Mouse (Mus musculus): ENCODE data around the gene Abca2.

Gene Abca2

DNA sequence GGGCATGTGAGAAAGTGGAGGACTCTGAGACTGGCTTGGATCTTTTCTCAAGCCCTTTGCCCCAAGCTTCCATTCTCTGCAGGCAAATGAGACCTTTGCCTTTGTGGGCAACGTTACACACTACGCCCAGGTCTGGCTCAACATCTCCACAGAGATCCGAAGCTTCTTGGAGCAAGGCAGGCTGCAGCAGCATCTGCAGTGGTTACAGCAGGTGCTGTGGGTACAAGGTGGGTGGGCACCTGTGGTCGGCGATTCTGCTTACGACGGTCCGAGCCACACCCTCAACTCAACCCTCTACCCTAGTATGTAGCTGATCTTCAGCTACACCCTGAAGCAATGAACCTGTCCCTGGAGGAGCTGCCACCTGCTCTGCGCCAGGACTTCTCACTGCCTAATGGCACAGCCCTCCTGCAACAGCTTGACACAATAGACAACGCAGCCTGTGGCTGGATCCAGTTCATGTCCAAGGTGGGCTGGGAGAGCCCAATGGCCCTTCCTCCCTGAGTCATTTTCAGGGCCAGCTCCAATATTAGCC lies 7.8 kb downstream of the Abca2 start:
- TF ChIP-seq GATA4 (IDR thresholded peaks at IDR 0.05; ENCODE audit: insufficient replicate concordance, low read length): no peak

DNA sequence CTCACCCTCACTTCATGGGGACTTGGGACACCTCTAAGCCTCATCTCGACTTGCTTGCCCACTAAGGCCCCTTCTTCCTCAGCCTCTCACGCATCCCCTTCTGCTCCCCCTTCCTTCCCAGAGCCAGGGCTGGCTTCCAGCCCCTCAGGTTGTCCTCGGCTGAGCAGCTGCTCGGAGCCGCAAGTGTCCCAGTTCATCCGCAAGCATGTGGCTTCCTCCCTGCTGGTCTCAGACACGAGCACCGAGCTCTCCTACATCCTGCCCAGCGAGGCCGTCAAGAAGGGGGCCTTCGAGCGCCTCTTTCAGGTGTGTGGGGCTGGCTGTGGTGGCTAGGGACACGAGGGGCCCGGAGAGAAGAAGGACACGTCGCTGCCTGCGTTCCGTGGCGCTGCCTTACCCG lies 12.6 kb downstream of the Abca2 start:
- no peak for TF ChIP-seq GATA4 (IDR thresholded peaks at IDR 0.05; ENCODE audit: insufficient replicate concordance, low read length)

DNA sequence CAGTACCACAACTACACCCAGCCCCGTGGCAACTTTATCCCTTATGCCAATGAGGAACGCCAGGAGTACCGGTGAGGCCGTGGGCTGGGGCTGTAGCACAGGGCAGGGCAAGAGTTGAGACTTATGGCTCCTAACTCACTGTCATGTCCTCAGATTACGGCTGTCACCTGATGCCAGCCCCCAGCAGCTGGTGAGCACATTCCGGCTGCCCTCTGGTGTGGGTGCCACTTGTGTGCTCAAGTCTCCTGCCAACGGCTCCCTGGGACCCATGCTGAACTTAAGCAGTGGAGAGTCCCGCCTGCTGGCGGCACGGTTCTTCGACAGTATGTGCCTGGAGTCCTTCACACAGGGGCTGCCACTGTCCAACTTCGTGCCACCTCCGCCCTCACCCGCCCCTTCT lies 14.2 kb downstream of the Abca2 start:
- TF ChIP-seq GATA4 (IDR thresholded peaks at IDR 0.05; ENCODE audit: insufficient replicate concordance, low read length): no peak

DNA sequence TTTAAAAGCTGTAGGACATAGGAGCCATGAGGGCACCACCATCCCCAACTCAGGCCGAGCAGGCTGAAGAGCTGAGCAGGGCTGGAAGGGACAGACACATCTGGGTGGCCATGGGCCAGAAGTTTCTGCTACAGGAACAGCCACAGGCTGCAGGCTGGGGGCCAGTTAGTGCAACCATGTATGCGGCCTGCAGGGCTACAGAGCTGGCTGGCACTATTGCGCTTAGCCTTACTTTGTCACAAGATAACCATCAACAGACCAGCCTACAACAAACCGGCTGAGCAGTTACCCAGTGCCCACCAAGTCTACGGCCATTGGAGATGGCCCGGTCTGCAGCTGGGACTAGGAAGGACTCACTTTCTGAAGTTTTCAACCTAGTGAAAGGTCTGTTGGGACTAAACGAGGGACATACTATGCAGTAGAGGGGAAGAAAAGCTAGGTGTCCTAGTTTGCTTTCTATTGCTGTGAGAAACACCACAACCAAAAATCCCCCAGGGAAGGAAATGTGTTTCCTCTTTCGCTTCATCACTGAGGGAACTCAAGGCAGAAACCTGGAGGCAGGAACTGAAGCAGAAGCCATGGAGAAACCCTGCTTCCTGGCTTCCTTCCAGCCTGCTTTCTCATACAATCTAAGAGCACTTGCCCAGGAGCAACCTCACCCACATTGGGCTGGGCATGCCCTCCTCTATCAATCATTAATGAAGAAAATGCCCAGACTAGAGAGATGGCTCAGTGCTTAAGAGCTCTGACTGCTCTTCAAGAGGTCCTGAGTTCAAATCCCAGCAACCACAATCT lies 22.5 kb downstream of the Abca2 start:
- TF ChIP-seq GATA4 (IDR thresholded peaks at IDR 0.05; ENCODE audit: insufficient replicate concordance, low read length): no peak

DNA sequence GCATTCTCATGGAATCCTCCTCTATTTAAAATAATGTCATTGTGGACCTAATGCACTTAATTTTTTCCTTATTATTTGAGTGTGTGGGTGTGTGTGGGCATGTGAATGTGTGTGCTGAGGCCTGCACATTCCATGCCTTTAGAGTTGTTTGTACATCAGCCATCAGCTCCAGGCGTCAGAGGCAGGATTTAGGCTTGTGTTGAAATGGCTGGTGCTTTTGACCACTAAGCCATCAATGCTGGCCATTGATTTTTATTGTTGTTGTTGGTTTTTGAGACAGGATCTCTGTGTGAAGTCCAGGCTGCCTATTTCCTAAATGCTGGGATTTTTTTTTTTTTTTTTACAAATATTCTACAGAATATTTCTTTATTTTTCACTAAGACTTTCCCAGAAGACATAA lies 24.4 kb downstream of the Abca2 start:
- TF ChIP-seq GATA4 (IDR thresholded peaks at IDR 0.05; ENCODE audit: insufficient replicate concordance, low read length): no peak

DNA sequence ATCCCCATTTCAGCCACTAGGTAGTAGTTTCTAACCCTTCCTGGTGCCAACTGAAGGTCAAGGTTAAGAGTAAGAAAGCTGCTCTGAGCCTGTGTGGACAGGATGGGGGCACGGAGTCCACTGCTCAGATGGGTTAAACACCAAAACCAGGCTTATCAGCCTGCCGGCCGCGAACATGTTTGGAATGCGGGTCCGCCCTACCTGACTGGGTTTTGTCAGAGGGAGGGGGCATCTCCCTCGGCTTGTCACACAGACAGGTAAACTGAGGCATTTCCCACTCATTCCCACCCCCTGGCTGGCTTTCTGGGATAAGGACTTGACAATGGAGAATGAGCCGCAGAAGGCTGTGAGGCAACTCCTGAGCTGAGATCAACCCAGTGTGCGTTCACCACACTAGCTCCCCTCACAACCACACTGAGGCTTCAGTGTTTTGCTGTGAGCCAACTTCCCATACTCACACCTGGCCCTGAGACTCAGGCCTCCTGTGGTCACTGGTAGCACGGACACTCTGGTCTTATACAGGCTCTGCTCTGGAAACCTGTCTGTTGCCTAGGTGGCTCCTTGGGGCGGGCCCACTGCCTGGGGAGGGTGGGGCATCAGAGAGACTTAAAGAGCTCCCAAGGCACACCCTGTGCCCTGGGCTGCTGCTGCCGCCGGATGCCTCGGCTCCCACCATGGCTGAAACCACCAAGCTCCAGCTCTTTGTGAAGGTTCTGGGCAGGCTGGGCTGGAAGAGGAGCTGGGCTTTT lies 27.9 kb downstream of the Abca2 start, which contains the start of gene Clic3:
Gene Clic3, plus strand, starts transcription at position 634 of the 749 bp plus-strand sequence.
- TF ChIP-seq GATA4 (IDR thresholded peaks at IDR 0.05; ENCODE audit: insufficient replicate concordance, low read length): no peak

DNA sequence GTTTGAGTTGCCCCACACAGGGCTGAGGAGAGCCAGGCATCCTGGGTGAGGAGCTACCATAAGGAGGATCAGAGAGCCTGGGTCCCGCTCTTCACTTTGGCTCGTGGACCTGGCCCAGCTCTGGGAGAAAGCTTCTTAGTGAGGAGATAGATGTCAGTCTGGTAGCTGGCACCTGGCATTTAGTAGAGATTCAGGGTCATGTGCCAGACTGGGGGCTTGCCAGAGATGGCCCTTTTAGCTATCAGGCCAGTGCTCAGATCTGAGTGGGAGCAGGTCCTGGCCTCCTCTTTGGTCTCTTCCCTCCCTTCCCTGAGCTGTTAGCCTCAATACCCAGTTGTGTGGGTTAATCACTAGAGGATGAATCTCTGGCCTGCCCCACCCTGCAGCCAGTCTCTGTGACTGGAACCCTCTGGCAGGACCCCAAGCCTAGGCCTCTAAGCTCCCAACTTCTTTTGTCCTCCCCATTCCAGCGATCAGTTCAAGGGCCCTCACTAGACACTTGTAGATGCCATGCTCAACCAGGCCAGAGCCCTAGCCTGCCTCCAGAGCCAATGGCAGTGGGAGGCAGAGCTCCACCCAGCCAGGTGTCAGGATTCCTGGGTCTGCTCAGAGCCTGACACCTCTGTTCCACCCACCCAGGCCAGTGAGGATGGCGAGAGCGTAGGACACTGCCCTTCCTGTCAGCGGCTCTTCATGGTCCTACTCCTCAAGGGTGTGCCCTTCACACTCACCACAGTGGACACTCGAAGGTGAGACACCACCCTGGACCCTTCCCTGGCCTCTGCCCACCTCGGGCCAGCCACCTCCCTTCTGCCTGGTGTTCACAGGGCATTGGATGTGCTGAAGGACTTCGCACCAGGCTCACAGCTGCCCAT lies 28.8 kb downstream of the Abca2 start:
- TF ChIP-seq GATA4 (IDR thresholded peaks at IDR 0.05; ENCODE audit: insufficient replicate concordance, low read length): no peak

DNA sequence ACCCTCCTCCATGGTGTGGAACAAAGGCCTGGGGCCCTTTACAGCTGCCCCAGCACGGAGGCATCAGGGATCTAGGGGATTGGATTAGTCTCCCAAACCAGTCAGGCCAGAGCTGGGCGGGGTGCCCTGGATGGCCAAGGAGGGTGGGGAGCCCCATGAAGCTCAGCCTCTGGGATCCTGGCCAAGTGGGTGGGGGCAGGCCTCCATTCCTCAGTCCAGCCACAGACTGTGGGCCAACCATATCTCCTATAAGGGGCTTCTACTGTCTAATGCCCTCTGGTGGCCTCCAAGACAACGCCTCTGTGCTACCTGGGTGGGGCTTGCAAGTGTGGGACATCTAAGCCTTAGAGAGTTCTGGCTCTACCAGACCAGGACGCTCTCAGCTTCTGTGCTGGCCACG lies 30.4 kb downstream of the Abca2 start:
- TF ChIP-seq GATA4 (IDR thresholded peaks at IDR 0.05; ENCODE audit: insufficient replicate concordance, low read length): no peak

DNA sequence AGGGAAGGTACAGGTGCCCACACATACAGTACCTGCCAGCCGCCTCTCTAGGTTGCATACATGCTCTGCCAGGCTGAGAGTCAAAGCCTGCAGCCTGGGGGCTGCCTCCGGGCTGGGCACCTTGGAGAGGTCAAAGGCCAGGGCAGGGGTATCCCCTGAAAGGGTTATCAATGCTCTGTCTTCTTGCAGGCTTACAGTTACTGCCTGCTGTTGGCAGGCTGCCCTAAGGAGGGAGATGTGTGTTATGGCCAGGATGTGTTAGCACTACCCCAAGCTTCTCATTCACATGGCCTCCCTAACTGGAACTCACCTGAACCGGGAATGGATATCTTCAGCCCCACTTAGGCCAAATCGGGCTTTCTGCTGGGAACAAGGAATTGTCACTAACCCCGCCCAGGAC lies 31.6 kb downstream of the Abca2 start:
- TF ChIP-seq GATA4 (IDR thresholded peaks at IDR 0.05; ENCODE audit: insufficient replicate concordance, low read length): no peak

DNA sequence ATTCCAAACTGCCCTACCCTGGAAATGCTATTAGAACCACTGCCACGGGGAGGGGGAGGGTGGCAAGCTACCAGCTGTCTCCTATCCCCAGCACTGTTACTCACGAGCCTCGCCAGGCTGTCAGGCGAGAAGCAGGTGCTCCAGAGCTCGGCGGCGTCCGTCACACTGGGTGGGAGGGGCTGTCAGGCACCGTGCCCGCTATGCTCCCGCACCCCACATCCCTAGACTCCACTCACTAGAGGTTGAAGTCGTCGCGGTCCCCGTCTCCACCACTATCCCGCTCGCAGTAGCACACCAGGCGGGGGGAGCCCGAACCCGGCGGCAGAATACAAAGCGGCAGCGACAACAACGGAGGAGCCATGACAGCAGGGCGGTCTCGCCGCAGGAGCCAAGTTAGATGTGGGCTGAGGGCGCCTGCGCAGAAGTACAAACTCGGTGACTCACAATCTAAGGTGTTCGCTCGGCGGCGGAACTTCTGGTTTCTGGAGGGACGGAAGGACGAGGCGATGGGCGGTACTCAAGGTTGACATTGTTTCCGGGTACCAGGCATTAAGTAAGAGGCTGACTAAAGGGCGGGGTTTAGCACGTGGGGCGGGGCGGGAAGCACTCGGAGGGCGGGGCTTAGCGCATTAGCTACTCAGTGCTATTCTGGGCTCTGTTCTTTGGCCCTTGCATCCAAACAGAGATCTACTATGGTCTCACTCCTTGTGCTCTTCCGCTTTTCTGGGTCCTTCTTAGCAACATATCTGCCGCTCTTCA lies 32.2 kb downstream of the Abca2 start, which contains the start of gene Paxx:
Gene Paxx, minus strand, starts transcription at position 544 of the 759 bp plus-strand sequence.
- TF ChIP-seq GATA4 (IDR thresholded peaks at IDR 0.05; ENCODE audit: insufficient replicate concordance, low read length): no peak; the same call in 1 of the 2 replicates

DNA sequence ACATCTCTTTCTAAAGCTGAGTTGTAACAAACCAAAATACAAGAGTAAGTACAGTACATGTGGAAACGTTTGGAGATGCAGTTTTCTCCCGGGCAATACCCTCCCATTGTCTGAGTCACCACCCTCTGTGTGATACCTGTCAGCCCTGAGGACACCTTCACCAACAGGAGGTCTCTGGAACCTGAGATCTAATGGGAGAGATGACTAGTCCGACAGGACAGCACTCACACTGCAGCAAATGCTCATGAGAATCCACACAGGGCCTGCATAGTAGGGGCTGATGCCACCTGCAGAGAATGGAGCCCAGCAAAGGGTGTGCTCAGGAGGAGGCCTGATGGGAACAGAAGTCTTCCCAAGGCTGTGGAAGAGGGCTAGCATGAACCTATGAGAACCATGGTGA lies 32.9 kb downstream of the Abca2 start:
- no peak for TF ChIP-seq GATA4 (IDR thresholded peaks at IDR 0.05; ENCODE audit: insufficient replicate concordance, low read length)

DNA sequence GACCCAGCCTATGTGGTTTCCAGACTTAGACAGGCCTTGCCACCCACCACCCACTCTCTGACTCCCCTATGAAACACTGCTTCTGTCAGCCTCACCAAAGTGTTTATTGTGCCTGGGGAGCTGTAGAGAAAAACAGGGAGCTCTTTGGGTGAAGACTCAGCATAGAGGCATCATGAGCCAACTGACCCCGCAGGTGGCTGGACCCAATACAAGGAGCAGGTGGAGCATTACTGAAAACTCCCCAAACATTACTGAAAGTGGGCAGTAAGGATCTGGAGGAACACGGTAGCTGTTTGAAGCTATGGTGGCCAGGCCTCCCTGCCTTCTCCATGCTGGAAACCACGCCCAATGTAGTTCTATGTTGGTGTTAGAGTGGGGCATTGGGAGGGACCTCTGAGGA lies 35.1 kb downstream of the Abca2 start:
- TF ChIP-seq GATA4 (IDR thresholded peaks at IDR 0.05; ENCODE audit: insufficient replicate concordance, low read length): no peak

DNA sequence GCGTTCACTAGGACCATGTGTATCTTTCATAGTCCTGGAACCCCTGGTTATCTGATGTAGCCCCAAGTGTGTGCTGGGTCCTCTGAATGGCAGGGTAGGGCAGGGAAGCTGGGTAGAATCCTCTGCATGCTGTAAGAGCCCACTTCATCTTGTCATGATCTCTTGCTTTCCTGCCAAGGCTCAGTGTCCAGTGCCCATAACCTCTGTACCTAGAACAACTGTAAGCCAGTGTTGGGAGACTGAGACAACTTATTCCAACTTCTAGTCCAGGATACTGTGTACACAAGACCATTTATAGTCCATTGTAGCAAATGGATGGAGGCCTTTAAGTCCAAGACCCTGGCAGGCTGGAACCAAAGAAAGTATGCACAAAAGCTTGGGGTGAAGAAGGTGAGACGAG lies 36.8 kb downstream of the Abca2 start:
- no peak for TF ChIP-seq GATA4 (IDR thresholded peaks at IDR 0.05; ENCODE audit: insufficient replicate concordance, low read length)

Measured in liver, adult (tissue).